Mouse (Mus musculus) bone marrow macrophage, adult 2 months (primary cell): ENCODE measurements around the gene Lrrc41.

Experiments
- CTCF ChIP-seq: IDR thresholded peaks from 2 replicates; pipeline ENCODE4 v1.5.1; 2012; ENCODE audit warnings: low read depth, mild to moderate bottlenecking, low read length, moderate library complexity
- POLR2A ChIP-seq: IDR thresholded peaks from 2 replicates; pipeline ENCODE4 v1.6.1; 2012; ENCODE audit warnings: mild to moderate bottlenecking, low read depth, low read length, borderline replicate concordance

DNA sequence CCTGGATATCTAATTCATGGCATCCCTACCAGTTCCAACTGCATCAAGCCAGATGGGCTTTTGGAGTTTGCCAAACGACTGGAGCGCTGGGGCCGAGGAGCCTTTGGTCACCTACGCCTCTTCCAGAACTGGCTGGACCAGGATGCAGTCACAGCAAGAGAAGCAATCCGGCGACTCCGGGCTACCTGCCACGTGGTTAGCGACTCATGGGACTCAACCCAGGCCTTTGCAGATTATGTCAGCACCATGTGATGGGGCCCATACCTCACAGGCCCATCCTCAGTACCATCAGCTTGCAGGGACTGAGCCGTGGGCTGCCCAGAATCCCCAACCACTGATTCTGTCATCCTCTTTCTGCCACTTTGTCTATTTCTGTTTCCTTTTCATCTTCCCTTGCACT is 21.2 kb downstream of the Lrrc41 start:
- no peak for TF ChIP-seq CTCF
- no peak for TF ChIP-seq POLR2A
